Mouse (Mus musculus): Measurements from ENCODE around the gene Fbxw13.
"Not testable (repeated sequence)": the region's sequence is repeated elsewhere in the genome, so short reads cannot be mapped to it uniquely, and the experiment has no call there.

Gene Fbxw13

GRCm38 (mm10) chr9:109195875-109196274 lies at the start of gene Fbxw13:
Fbxw13 (minus strand) TSS chr9:109195975.
- DNase-seq (ENCODE audit: low read depth): not testable (repeated sequence)

DNA sequence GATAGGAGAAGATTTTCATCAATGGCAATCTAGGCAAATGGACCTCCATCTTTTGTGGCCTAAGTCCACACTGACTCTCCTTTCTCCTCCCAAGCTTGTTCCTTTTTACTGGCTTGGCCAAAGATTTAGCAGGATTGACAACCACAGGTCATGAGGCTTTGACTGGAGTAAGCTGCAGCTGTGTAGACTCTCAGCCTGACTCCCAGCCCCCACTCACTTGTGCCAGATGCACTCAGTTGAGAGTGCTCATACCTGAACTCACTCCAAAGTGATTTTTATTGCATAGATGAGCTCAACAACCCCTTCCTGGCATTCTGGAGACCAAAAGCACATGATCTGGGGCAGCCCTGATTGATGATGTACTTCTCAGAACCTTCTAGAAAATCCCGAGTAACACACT lies 38.9 kb upstream of the Fbxw13 start, which contains the start of gene Fbxw20:
Gene Fbxw20, minus strand, starts transcription at position 101 of the 400 bp plus-strand sequence.
- no peak for DNase-seq (ENCODE audit: low read depth)

DNA sequence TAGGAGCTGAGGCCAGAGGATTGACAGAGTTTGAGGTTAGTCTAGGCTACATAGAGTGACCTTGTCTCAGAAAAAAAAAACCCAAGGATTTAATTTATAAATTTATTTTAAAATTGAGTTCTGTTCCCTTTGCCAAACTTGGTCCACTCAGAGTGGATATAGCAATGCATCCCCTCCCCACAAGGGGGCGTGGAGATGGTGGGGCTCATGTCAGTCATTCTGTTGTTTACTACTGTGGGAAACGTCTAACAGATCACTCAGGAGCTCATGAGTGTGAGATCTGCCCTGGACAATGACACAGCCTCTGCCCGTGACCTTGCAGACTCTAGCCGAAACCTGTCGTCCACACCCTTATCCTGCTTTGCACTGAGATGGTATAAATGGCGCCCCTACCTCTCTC lies 22.7 kb upstream of the Fbxw13 start:
- DNase-seq (ENCODE audit: low read depth): peak; percentile 19

DNA sequence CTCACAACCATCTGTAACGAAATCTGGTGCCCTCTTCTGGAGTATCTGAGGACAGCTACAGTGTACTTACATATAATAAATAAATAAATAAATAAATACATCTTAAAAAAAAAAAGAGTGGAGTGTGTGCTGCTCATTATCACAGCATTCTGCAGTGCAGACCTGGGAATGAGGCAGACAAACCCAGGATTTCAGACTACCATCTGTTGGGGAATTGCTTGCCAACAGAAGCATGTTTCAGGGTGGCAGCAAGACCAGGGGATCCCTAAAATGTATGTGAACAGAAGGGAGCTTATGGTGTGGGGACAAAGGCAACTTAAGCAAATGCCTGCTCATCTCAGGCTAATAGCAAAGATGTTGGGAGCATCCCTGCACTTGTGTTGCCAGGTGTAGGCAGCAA lies 5.6 kb upstream of the Fbxw13 start:
- DNase-seq (ENCODE audit: low read depth): not testable (repeated sequence)

- DNase-seq (ENCODE audit: low read depth): no peak
Observed at GRCm38 (mm10) chr9:109200349-109200748, 4.6 kb upstream of the Fbxw13 start.

- no peak for DNase-seq (ENCODE audit: low read depth)
Observed at GRCm38 (mm10) chr9:109199353-109199752, 3.6 kb upstream of the Fbxw13 start.

GRCm38 (mm10) chr9:109177208-109177607 lies 18.6 kb downstream of the Fbxw13 start:
- DNase-seq (ENCODE audit: low read depth): no peak

- no peak for DNase-seq (ENCODE audit: low read depth)
Observed at GRCm38 (mm10) chr9:109176301-109176700, 19.5 kb downstream of the Fbxw13 start.

- no peak for DNase-seq (ENCODE audit: low read depth)
Observed at GRCm38 (mm10) chr9:109167316-109167715, 28.5 kb downstream of the Fbxw13 start.

DNA sequence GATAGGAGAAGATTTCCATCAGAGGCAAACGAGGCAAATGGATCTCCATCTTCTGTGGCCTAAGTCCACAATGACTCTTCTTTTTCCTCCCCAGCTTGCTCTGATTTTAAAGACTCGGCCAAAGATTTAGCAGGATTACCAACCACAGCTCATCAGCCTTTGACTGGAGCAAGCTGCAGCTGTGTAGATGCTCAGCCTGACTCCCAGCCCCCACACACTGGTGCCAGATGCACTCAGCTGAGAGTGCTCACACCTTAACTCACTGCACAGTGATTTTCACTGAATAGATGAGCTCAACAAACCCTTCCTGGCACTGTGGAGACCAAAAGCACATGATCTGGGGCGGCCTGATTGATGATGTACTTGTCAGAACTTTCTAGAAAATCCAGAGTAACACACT lies 33.8 kb downstream of the Fbxw13 start, which contains the start of gene Fbxw21:
Gene Fbxw21, minus strand, starts transcription at position 101 of the 400 bp plus-strand sequence.
- DNase-seq (ENCODE audit: low read depth): no peak

DNA sequence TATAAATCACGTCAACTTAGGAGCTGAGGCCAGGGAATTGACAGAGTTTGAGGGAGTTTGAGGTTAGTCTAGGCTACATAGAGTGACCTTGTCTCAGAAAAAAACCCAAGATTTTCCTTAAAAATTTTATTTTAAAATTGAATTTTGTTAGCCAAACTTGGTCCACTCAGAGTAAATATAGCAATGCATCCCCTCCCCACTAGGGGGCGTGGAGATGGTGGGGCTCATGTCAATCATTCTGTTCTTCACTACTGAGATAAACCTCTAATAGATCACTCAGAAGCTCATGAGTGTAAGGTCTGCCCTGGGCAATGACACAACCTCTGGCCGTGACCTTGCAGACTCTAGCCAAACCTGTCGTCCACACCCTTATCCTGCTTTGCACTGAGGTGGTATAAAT lies 55.4 kb downstream of the Fbxw13 start:
- peak; percentile 18 for DNase-seq (ENCODE audit: low read depth)

DNA sequence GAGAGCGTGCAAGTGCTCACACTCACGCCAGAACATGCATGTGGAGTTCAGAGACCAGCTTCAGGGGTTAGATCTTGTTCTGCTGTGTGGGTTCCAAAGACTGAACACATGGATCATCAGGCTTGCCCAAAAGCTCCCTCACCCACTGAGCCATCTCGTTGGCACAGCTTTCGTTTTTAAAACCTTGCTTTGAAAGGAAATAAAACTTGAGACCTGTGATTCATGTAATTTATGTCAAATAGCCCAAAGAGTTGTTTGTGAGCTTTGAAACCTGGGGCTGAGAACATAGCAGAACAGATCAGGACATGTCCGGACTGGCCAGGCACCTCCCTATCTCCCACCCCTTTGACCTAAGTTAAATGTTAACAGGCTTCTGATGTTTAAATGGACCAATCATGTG lies 65.7 kb downstream of the Fbxw13 start:
- DNase-seq (ENCODE audit: low read depth): no peak

Data from induced T-regulatory cell, adult 2 months (primary cell).